Mouse (Mus musculus) liver, embryonic 15.5 days (tissue): ENCODE measurements around the gene Son. TPM values are rescaled to one million over a fixed set of nuclear protein-coding genes. Genes with fewer than 3 reads are reported as not detected.
A peak's percentile ranks its signal among the peaks of the same experiment; 100 is the strongest.

ENCODE experiments used
- ATAC-seq: fragments of 200-750 bp; cut with Nextera tagmentation; 2 replicates; pipeline ENCODE4 v1.8.0; 2017; ENCODE audit warnings: moderate number of reproducible peaks, mild to moderate bottlenecking, moderate library complexity; ENCODE audit not compliant: insufficient read depth
- H3K27ac ChIP-seq: fragments of 300-500 bp; sonication (generic); replicated peaks from 2 replicates; pipeline ENCODE4 v1.5.1; 2015; ENCODE audit warnings: mild to moderate bottlenecking, inconsistent platforms
- H3K27me3 ChIP-seq: fragments of 300-500 bp; sonication (generic); 2 replicates; pipeline ENCODE4 v1.6.1; 2015; ENCODE audit warnings: mild to moderate bottlenecking, inconsistent platforms
- H3K36me3 ChIP-seq: fragments of 300-500 bp; sonication (generic); replicated peaks from 2 replicates; pipeline ENCODE4 v1.6.1; 2015; ENCODE audit warnings: moderate library complexity, mild to moderate bottlenecking, inconsistent platforms
- H3K4me1 ChIP-seq: fragments of 300-500 bp; sonication (generic); replicated peaks from 2 replicates; pipeline ENCODE4 v1.6.1; 2015; ENCODE audit warnings: inconsistent platforms
- H3K4me2 ChIP-seq: fragments of 300-500 bp; sonication (generic); 2 replicates; pipeline ENCODE4 v1.6.1; 2015; ENCODE audit warnings: moderate library complexity, mild to moderate bottlenecking, inconsistent platforms
- H3K4me3 ChIP-seq: fragments of 300-500 bp; sonication (generic); replicated peaks from 2 replicates; pipeline ENCODE4 v1.5.1; 2015; ENCODE audit warnings: mild to moderate bottlenecking, inconsistent platforms
- H3K9ac ChIP-seq: fragments of 300-500 bp; sonication (generic); 2 replicates; pipeline ENCODE4 v1.6.1; 2015; ENCODE audit warnings: moderate library complexity, mild to moderate bottlenecking, inconsistent platforms
- H3K9me3 ChIP-seq: fragments of 300-500 bp; sonication (generic); replicated peaks from 2 replicates; pipeline ENCODE4 v1.6.1; 2016; ENCODE audit warnings: inconsistent platforms
- WGBS: fragments of 180-500 bp; shearing (Covaris S2); methylation state at CpG from one replicate; pipeline ENCODE4 v1.1.7; 2015; ENCODE audit warnings: mixed read lengths; ENCODE audit not compliant: insufficient replicate concordance; 5-methylcytosine and 5-hydroxymethylcytosine counted together
- polyA plus RNA-seq: library from polyadenylated mRNA; unstranded; fragments of >200 nt; fragmentation: Nextera tagmentation; extraction: Ambion mirVana; gene quantifications from 2 replicates; pipeline ENCODE4 v1.2.1, GENCODE M21; 2015

Son gene
- polyA plus RNA-seq, 1 experiment from 2014 or later = 36.7 TPM

GRCm38 (mm10) chr16:91710241-91710640 is 62.9 kb downstream of the Son start:
- H3K36me3 ChIP-seq = peaks cover 79% of the 10 kb centered on the region

GRCm38 (mm10) chr16:91716927-91717349 is 69.6 kb downstream of the Son start:
- Histone ChIP-seq H3K27ac (peak overlapping the region; percentile 97), H3K4me2 (peak overlapping the region; percentile 57), H3K27me3 (no peaks in the 10 kb centered on the region), H3K4me1 (peaks cover 28% of the 10 kb centered on the region), H3K9me3 (no peaks in the 10 kb centered on the region), H3K4me3 (no peak overlapping the region), H3K36me3 (peaks cover 64% of the 10 kb centered on the region), H3K9ac (peak overlapping the region; percentile 34; the same call in 1 of the 2 replicates)
- WGBS = 22% methylated on average over 11 of the region's 11 CpGs
- peak; percentile 99 for ATAC-seq

More at GRCm38 (mm10) chr16:91710241-91710640, 62.9 kb downstream of the Son start:
- Histone ChIP-seq H3K4me3 (no peak overlapping the region), H3K9me3 (no peaks in the 10 kb centered on the region), H3K4me1 (0 out of 2 replicates have a peak, but pooled peaks cover 3% of the 10 kb centered on the region), H3K27ac (no peak overlapping the region), H3K9ac (no peak overlapping the region), H3K27me3 (no peaks in the 10 kb centered on the region), H3K4me2 (no peak overlapping the region)
- ATAC-seq = no peak
- WGBS = 48% methylated on average over 7 of the region's 7 CpGs

GRCm38 (mm10) chr16:91717399-91717798 is 70.1 kb downstream of the Son start:
- H3K4me3 ChIP-seq = no peak overlapping the region
- peaks cover 60% of the 10 kb centered on the region for H3K36me3 ChIP-seq
- H3K9ac ChIP-seq = 0 out of 2 replicates have a peak overlapping the region, but pooled peaks have one; percentile 37
- no peaks in the 10 kb centered on the region for H3K9me3 ChIP-seq
- H3K27me3 ChIP-seq = no peaks in the 10 kb centered on the region
- peak overlapping the region; percentile 97 for H3K27ac ChIP-seq
- 20% methylated on average over 4 of the region's 4 CpGs for WGBS
- H3K4me1 ChIP-seq = peaks cover 28% of the 10 kb centered on the region
- peak overlapping the region; percentile 47 for H3K4me2 ChIP-seq
- peak; percentile 72 for ATAC-seq

- ATAC-seq = no peak
- H3K36me3 ChIP-seq = peaks cover 18% of the 10 kb centered on the region
- no peak overlapping the region for H3K27ac ChIP-seq
- H3K9ac ChIP-seq = no peak overlapping the region
- no peaks in the 10 kb centered on the region for H3K9me3 ChIP-seq
- H3K4me2 ChIP-seq = no peak overlapping the region
- H3K27me3 ChIP-seq = peaks cover 1% of the 10 kb centered on the region
- H3K4me1 ChIP-seq = peaks cover 42% of the 10 kb centered on the region
- no peak overlapping the region for H3K4me3 ChIP-seq
- WGBS = 42% methylated on average over 3 of the region's 3 CpGs
These were observed 76.9 kb downstream of the Son start for GRCm38 (mm10) chr16:91724247-91724646.

GRCm38 (mm10) chr16:91727433-91727832 is 80.1 kb downstream of the Son start:
- Histone ChIP-seq H3K27me3 (peaks cover 33% of the 10 kb centered on the region), H3K9me3 (no peaks in the 10 kb centered on the region), H3K27ac (peak overlapping the region; percentile 85), H3K36me3 (no peaks in the 10 kb centered on the region), H3K9ac (peak overlapping the region; percentile 70; the same call in 1 of the 2 replicates), H3K4me1 (peaks cover 53% of the 10 kb centered on the region), H3K4me2 (peak overlapping the region; percentile 99), H3K4me3 (peak overlapping the region; percentile 68)
- ATAC-seq = no peak
- WGBS = 76% methylated on average over 15 of the region's 15 CpGs

- Histone ChIP-seq H3K4me1 (peaks cover 53% of the 10 kb centered on the region), H3K9ac (peak within 1 kb of the TSS; percentile 70)
- under 1% methylated on average over 46 of the region's 46 CpGs for WGBS
These were observed 81.1 kb downstream of the Son start, which contains the start of gene Cryzl1 for GRCm38 (mm10) chr16:91728123-91729065. TSS of gene Cryzl1 (minus strand) at chr16:91728975.

More at GRCm38 (mm10) chr16:91728123-91729065, 81.1 kb downstream of the Son start, which contains the start of gene Cryzl1:
- Histone ChIP-seq H3K4me2 (peak within 1 kb of the TSS; percentile 99), H3K27me3 (peaks cover 42% of the 10 kb centered on the region), H3K9me3 (no peaks in the 10 kb centered on the region), H3K36me3 (no peaks in the 10 kb centered on the region), H3K4me3 (peak within 1 kb of the TSS; percentile 68), H3K27ac (peak within 1 kb of the TSS; percentile 85)
- peak; percentile 94 for ATAC-seq

Other genes with a start within 250 kb of the Son start
- 29.9 and 34.7 TPM in 2 replicates for gene Il10rb, start 241.3 kb upstream of the Son start, polyA plus RNA-seq
- gene Ifnar1, start 162.3 kb upstream of the Son start, polyA plus RNA-seq = 19.4 and 21.6 TPM in 2 replicates
- 16.1 and 17.1 TPM in 2 replicates for gene Ifngr2, start 100.4 kb upstream of the Son start, polyA plus RNA-seq
- gene Tmem50b, start 49.7 kb upstream of the Son start, polyA plus RNA-seq = 6.8 and 7.4 TPM in 2 replicates
- gene Dnajc28, start 28.5 kb upstream of the Son start, polyA plus RNA-seq = 1.7 and 2.1 TPM in 2 replicates
- 57.4 and 65.8 TPM in 2 replicates for gene Gart, start 554 bp upstream of the Son start, polyA plus RNA-seq
- 32.8 and 34.7 TPM in 2 replicates for gene Donson, start 41.3 kb downstream of the Son start, polyA plus RNA-seq
- 33.5 and 33.7 TPM in 2 replicates for gene Cryzl1, start 81.5 kb downstream of the Son start, polyA plus RNA-seq
- 46.4 and 50.4 TPM in 2 replicates for gene Itsn1, start 81.8 kb downstream of the Son start, polyA plus RNA-seq